Mouse (Mus musculus) layer of hippocampus, postnatal 25 days (tissue): Measurements from ENCODE around the gene Derl2. TPM values are rescaled to one million over a fixed set of nuclear protein-coding genes. Genes with fewer than 3 reads are reported as not detected.

Experiments used
- DNase-seq, 2 experiments: peaks; one replicate each; pipeline ENCODE4 v3.0.0; 2022; ENCODE audit warnings: mixed read lengths in 2 of 2, low spot score in 1 of 2; ENCODE audit errors: extremely low spot score in 1 of 2
- total RNA-seq, 2 experiments: library from RNA; stranded (reverse); gene quantifications; 2 replicates each; pipeline ENCODE4 v1.2.3; 2021

Derl2 gene
- total RNA-seq, 2 experiments from 2014 or later = 23.6 to 27.1 TPM

- DNase-seq = peak; percentile 94 to 96
Observed at GRCm38 (mm10) chr11:70982557-70983228, 36.9 kb downstream of the Derl2 start, which contains the start of gene C1qbp. Gene C1qbp (minus strand): TSS chr11:70983026.

- DNase-seq = no peak
Observed at GRCm38 (mm10) chr11:70982030-70982429, 37.6 kb downstream of the Derl2 start.

GRCm38 (mm10) chr11:70980751-70981510 lies 38.7 kb downstream of the Derl2 start:
- DNase-seq = no peak

- DNase-seq = no peak
Observed at GRCm38 (mm10) chr11:70980232-70980631, 39.4 kb downstream of the Derl2 start.

GRCm38 (mm10) chr11:70977293-70977692 lies 42.3 kb downstream of the Derl2 start:
- no peak for DNase-seq

GRCm38 (mm10) chr11:70975193-70975592 lies 44.4 kb downstream of the Derl2 start:
- DNase-seq = no peak

GRCm38 (mm10) chr11:70973947-70974346 lies 45.7 kb downstream of the Derl2 start:
- DNase-seq = no peak

- no peak for DNase-seq
Observed at GRCm38 (mm10) chr11:70972586-70972985, 47.1 kb downstream of the Derl2 start.

- DNase-seq = no peak
Observed at GRCm38 (mm10) chr11:70970560-70971540, 48.8 kb downstream of the Derl2 start.

- peak; percentile 85 for DNase-seq
Observed at GRCm38 (mm10) chr11:70969821-70970559, 49.7 kb downstream of the Derl2 start, which contains the start of the genes Nup88 and Rpain. Gene Nup88 (minus strand): TSS chr11:70969973. Gene Rpain (plus strand): TSS chr11:70970213.

- no peak for DNase-seq
Observed at GRCm38 (mm10) chr11:70969271-70969794, 50.3 kb downstream of the Derl2 start.

- no peak for DNase-seq
Observed at GRCm38 (mm10) chr11:70964222-70964907, 55.3 kb downstream of the Derl2 start.

GRCm38 (mm10) chr11:70960786-70961554 lies 58.7 kb downstream of the Derl2 start:
- DNase-seq = no peak

Other genes starting within 250 kb of the Derl2 start
- not detected for gene Scimp, start 207.3 kb downstream of the Derl2 start, total RNA-seq
- gene Rabep1, start 175.1 kb downstream of the Derl2 start, total RNA-seq = 100 to 1,000 TPM; 113 to 118 TPM
- 10 to 100 TPM; 48.2 to 57.0 TPM for gene Nup88, start 49.9 kb downstream of the Derl2 start, total RNA-seq
- 10 to 100 TPM; 36.7 to 41.2 TPM for gene Rpain, start 49.6 kb downstream of the Derl2 start, total RNA-seq
- 100 to 1,000 TPM; 101 to 111 TPM for gene C1qbp, start 36.8 kb downstream of the Derl2 start, total RNA-seq
- 10 to 100 TPM; 54.2 to 56.4 TPM for gene Dhx33, start 15.4 kb downstream of the Derl2 start, total RNA-seq
- gene Mis12, start 230 bp downstream of the Derl2 start, total RNA-seq = 10 to 100 TPM; 12.9 to 15.7 TPM
- gene 6330403K07Rik, start 13.7 kb upstream of the Derl2 start, total RNA-seq = 100 to 1,000 TPM; 172 to 217 TPM
- under 1 TPM; 0.74 to 0.82 TPM for gene Nlrp1a, start 124.9 kb upstream of the Derl2 start, total RNA-seq
- gene Nlrp1b, start 210.9 kb upstream of the Derl2 start, total RNA-seq = under 1 TPM; 0.10 to 0.49 TPM